Mouse (Mus musculus) E14TG2a.4 (cell line): Measurements from ENCODE around the gene Rims1.

Source experiments
- CTCF ChIP-seq: conservative IDR thresholded peaks from 2 replicates; pipeline ENCODE4 v1.5.1; 2014; ENCODE audit warnings: low read length
- NANOG ChIP-seq: IDR thresholded peaks from 2 replicates; pipeline ENCODE4 v1.6.1; 2014; ENCODE audit warnings: borderline replicate concordance, low read length, mixed read lengths

DNA sequence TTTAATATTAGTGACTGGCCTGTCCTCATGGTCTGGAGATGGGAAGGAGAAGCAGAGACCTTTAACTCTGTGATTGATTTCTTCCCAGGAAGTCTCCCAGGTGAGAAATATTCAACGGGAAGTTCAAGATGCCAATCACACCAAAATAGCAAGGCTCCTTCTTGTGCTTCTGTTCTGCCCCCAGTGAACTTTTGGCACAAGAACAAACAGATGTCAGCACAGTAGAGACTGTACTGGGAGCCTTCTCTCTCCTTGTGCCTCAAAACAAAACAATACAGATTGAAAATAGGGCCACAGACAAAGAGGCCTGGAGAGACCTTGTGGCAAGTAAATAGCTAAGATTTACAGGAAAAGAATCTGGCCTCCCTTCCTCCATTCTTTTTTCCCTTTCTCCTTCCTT is 110.7 kb downstream of the Rims1 start:
- TF ChIP-seq CTCF (no peak), NANOG (no peak)
